Mouse (Mus musculus) cerebellum, postnatal 36 days (tissue): ENCODE data around the gene Spem1.

ENCODE experiments used
- DNase-seq, 2 experiments: peaks; one replicate each; pipeline ENCODE4 v3.0.0; 2021 to 2022; ENCODE audit warnings: mixed read lengths in 2 of 2

Gene Spem1

GRCm38 (mm10) chr11:69835966-69836335 lies 14.0 kb upstream of the Spem1 start:
- DNase-seq = no peak

GRCm38 (mm10) chr11:69835326-69835965 lies 13.5 kb upstream of the Spem1 start:
- no peak for DNase-seq

GRCm38 (mm10) chr11:69834001-69834549 lies 12.1 kb upstream of the Spem1 start:
- peak; percentile 35 to 36 for DNase-seq

GRCm38 (mm10) chr11:69833554-69833953 lies 11.6 kb upstream of the Spem1 start:
- DNase-seq = no peak

DNA sequence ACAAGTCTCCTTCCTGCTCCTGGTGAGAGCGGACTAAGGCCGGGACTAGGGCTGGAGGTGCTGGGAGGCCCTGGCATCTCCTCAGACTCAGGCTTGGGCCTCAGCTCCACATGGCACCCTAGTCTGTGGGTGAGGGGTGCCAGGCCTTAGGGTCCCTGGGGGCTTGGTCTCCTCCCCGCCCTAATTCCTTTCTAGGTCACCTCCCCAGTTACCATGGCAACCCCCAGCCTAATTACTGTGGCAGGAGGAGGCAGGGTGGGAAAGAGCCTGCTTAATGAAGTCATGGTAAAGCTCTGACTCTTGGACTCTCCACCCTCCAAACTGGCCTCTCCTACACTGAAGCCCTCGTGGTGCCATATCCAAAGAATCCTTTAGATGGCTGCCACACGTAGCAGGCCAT lies 6.9 kb upstream of the Spem1 start:
- no peak for DNase-seq

GRCm38 (mm10) chr11:69823456-69823855 lies 1.5 kb upstream of the Spem1 start:
- DNase-seq = no peak

GRCm38 (mm10) chr11:69818871-69819270 lies 3.1 kb downstream of the Spem1 start:
- no peak for DNase-seq

GRCm38 (mm10) chr11:69818365-69818764 lies 3.6 kb downstream of the Spem1 start, which contains the start of gene Spem2:
TSS of gene Spem2 (minus strand) at chr11:69818465.
- DNase-seq = no peak

- no peak for DNase-seq
These were observed 5.5 kb downstream of the Spem1 start for GRCm38 (mm10) chr11:69816520-69816919.

DNA sequence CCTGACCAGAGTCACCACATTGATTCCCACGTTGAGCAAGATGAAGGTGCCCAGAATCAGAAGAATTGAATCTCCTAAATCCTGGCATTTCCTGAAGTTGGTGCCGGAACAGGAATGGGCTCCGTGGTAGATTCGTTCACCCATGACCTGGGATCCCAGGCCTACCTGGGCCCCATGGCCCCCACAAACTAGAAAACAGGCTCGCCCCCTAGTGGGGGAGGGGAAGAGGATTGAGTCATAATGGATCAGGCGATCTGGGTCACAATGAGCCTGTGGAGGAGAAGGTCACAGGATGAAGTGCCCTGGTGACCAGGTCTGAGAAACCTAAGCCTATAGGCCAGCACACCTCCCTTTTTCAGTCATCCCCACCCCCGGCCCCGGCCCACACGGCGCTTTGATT lies 6.8 kb downstream of the Spem1 start, which contains the start of gene Gm39566:
Gene Gm39566, minus strand, starts transcription at position 144 of the 400 bp plus-strand sequence.
- DNase-seq = no peak

DNA sequence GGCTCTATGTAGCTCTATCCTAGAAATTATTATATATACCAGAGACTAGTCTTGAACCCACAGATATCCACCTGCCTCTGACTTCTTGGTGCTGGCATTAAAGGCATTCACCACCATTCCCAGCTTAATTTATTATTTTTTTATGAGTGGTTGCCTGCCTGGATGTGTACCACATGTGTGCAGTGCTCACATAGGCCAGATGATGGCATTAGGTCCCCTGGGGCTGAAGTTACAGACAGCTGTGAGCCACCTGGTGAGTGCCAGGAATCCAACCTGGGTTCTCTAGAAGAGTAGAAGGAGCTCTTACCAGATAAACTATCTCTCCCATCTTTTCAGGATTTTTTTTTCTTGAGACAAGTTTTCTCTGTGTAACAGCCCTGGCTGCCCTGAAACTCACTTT lies 11.7 kb downstream of the Spem1 start:
- DNase-seq = no peak

GRCm38 (mm10) chr11:69807641-69808040 lies 14.3 kb downstream of the Spem1 start:
- no peak for DNase-seq

- no peak for DNase-seq
These were observed 15.6 kb downstream of the Spem1 start for GRCm38 (mm10) chr11:69806378-69806777.

- no peak for DNase-seq
These were observed 16.7 kb downstream of the Spem1 start, which contains the start of gene Tmem102 for GRCm38 (mm10) chr11:69804972-69805909. TSS of gene Tmem102 (minus strand) at chr11:69805624.

- DNase-seq = no peak
These were observed 17.4 kb downstream of the Spem1 start for GRCm38 (mm10) chr11:69804652-69804940.

DNA sequence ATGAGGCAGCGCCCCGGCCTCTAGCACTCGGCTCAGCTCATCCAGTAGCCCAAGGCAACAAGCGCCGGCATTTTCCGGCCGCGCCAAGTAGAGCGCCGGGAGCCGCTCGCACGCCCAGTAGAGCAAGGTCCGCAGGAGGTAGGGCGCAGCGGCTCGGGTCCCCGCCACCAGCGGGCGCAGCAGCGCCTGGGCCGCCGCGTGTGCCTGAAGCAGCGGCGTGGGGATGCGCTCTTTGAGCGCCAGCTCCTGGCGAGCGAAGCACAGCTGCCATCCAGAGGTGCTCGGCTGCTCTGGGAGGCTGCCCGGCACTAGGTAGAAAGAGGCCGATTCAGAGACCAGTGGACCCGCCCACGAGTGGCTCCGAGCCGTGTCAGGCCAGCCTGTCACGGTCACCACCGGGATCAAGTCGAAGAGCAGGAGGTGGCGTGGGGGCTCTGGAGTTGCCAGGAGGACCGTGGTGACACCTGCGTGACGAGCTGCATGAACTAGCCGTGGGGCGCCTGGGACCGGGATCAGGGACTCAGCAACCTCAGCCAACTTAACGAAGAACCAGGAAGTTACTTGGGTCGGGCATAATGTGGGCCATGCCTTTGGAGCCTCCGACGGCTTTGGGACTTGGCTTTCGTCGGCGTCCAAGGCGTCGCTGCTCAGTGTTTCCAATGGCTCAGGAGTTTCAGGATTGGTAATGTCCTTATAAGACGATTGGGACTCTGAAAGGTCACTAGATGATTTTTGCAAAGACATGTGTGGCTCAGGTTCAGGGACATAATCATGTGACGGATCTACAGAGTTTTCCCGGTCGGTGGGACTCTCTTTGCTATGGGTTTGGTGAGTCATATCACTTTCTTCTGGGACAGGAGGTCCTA lies 18.0 kb downstream of the Spem1 start:
- DNase-seq = peak; percentile 51 to 60

DNA sequence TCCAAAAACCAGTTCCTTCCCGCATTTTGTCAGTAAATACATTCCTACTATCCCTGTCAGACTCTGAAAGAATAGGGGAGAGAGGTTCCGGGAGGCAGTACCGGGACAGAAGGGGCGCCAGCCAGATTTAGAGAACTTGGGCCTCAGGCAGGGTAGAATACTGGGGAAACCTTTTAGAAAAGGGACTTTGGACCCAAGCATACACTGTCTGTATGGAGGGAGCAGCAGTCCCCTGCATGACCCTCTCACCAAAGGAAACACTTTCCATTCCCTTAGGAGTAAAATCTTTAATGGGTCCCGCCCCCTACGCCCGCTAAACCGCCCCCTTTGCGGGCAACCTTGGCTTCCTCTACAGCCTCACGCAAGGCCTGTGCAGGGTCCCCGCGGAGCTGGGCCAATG lies 18.7 kb downstream of the Spem1 start:
- no peak for DNase-seq

DNA sequence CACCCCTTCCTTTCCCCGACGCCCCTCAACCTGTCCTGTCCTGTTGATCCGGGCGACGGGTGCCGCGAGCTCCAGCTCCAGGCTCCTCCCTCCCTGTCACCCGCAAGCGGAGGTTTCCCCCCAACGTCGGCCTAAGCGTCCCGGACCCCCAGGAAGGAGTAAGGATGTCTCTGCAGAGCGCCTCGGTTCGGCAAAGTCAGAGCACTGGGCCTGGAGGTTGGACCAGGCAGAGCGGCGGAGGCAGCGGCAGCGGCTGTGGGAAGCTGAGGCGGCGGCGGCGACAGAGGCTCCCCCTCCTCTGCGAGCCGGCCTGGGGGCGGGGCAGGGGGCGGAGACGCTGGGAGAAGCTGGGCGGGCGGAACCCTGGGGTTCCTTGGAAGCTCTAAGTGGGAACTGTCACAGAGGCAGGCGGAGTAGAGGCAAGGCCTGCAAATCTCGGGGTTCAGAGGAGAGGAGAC lies 19.3 kb downstream of the Spem1 start:
- peak; percentile 52 to 67 for DNase-seq

- no peak for DNase-seq
These were observed 20.5 kb downstream of the Spem1 start, which contains the start of gene Fgf11 for GRCm38 (mm10) chr11:69801379-69801977. TSS of gene Fgf11 (minus strand) at chr11:69801857.

- peak in 1 of 2 experiments; percentile 45 for DNase-seq
These were observed 21.4 kb downstream of the Spem1 start for GRCm38 (mm10) chr11:69800392-69801197.

GRCm38 (mm10) chr11:69800138-69800391 lies 21.9 kb downstream of the Spem1 start:
- no peak for DNase-seq
